Mouse (Mus musculus): ENCODE measurements around the gene Pced1a.
A peak's percentile ranks its signal among the peaks of the same experiment; 100 is the strongest.

The Pced1a gene

GRCm38 (mm10) chr2:130433152-130433551, 8.7 kb upstream of the Pced1a start:
- no peak for DNase-seq

GRCm38 (mm10) chr2:130432157-130432556, 7.7 kb upstream of the Pced1a start:
- no peak for DNase-seq

DNA sequence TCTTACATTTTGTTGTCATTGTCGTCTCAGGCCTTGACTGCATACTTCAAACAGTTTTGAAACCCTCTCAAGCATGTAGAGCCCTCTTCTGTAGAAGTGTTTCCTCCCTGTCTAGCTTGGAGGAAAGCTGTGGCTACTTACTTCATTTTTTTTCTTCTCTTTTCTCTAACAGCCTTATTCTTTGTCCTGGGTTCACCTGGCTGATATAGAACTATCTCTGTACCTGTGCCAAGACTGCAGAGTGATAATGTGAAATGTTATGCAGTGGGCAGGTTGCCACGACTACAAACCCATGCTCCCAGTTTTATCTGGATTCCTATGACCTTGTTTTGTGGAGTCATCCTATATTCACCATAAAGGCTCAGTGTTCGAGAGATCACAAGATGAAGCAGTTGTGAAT, 6.0 kb upstream of the Pced1a start:
- no peak for DNase-seq

GRCm38 (mm10) chr2:130429851-130430250, 5.3 kb upstream of the Pced1a start:
- DNase-seq: no peak

- DNase-seq: no peak
Measured at GRCm38 (mm10) chr2:130425112-130425511, 611 bp upstream of the Pced1a start.

DNA sequence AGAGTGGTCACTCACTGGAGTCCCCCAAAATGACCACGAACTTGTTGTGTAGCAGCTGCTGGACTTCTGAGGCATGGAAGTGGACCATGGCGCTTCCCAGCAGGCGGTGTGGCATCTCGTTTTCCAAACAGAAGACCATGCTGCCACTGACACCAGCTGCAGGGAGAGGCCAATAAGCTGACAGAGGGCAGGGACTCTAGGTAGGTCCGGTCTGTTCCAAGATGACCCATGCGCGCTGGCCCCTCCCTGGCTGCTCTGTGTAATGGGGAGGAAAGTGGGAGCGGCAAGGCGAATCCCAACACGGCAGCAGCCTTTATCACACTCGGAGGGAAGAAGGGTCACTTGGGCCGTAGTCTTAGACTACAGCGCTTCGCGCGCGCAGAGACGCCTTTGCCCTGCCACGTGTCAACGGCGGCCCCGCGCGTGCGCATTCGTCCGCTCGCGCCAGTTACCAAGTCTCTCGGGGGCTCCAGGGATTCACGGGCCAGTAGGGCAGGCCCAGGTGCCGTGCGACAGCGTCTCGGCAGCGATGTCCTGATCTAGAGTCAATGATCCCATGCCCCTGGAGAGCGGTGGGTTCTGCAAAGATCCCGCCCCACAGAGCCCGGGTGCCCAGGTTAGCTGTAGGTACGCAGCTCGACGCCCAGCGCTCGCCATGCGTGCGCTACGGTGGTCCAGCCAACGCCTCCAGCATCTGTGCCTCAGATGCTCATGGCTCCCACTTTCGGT, 940 bp downstream of the Pced1a start:
- peak; percentile 85 for DNase-seq

DNA sequence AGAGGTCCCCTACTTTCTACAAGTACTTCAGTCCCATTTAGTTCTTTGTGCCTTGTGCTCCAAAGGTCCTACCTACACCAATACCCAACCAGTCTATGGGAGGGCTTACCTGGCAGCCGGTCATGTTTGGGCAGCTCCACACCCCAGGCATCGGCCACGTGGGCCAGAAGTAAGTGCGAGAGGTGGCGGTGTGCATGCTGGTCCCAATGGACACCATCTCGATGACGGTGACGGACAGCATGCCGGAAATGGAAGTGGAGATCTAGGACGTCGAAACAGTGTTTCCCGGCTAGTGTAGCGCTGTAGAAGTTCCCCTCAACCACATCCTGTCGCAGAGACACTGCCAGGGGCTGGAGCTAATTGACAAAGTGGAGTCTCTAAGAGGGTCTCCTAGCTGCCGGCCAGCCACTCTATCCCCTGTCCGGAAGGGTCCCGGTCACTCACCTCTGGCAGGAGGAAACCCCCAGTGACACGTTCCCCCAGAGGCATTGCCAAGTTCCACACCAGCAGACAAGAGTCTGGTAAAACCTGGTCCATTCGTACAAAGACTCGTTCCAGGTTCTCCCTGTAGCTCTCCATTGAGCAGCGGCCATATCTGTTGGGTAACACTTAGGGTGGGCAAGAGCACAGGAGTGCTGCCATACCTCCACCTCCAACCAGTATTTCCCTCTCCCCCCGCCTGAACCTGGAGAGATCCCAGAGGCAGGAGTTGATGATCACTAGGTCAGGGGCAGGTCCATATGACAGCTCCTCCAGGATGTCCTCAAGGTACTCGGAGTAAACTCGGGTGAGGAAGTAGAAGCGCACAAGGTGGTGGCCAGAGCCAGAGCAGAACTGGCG, 2.5 kb downstream of the Pced1a start:
- DNase-seq: peak; percentile 52

DNA sequence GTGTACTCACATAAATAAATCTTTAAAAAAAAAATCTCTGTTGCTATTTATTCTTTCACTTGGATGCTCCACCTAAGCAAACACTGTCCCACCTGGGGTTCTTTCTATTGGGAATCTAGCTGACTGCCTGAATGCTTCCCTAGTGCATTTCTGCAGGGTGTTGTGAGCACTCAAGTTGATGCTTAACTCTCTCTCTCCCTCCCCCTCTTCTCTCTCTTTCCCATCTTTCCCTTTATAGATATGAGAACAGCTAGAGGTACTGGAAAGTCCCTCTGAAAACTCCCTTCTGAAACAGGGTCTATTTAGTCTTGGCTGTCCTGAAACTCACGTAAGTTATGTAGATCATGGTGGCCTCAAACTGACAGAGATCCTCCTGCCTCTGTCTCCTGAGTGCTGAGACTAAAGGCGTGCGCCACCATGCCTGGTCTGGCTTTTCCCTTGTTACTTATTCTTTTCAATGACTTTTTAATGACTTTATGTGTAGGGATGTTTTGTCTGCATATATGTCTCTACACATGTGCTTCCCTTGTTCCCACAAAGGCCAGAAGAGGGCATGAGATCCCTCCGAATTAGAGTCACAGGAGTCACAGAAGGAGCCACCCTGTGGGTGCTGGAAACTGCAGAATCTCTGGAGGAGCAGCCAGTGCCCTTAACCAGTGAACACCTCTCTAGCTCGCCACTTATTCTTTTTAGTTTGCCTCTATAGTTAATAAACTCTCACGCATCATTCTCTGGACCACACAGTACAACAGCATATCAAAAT, 10.2 kb downstream of the Pced1a start:
- DNase-seq: no peak

GRCm38 (mm10) chr2:130412775-130413174, 11.7 kb downstream of the Pced1a start:
- no peak for DNase-seq

DNA sequence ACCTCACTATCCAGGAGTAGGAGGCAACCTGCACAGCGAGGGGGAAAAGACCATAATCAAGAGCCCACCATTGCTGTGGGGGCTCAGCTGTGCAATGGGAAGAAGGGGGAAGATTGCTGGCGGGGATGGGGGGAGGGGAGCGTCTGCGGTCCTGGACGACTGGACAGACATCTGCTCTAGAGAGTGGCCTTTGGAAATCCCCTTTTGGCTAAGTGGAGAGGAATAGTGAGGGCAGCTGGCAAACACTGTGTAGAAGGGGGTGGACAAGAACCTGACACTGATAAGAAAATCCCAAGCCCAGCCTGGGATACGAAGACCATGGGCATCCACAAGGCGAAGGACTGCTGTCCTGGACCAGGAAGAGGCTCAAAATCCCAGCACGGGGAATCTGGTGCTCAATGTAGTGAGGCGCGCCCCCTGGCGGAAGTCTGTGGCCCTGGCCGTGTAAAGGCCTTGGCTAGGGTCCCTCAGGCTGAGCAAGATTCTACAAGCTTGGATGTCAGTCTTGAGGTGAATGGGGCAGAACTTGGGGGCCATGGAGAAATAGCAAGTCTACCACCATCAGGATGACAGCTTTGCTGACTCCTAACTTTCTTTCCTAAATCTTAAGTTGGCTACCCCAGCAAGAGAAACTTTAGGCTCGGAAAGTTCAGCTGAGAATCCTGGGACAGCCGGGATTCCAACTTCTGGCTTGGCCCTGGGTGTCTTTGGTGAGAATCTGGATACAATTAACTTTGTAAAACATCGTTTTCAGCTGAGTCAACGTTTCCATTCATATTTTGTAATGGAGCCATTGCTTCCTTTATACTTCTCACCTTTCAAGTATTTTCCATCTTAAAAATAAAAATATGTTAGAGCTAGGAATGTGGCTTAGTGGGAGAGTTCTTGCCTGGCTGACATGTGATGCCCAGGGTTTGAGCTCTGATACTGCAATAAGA, 12.7 kb downstream of the Pced1a start:
- DNase-seq: peak; percentile 73

DNA sequence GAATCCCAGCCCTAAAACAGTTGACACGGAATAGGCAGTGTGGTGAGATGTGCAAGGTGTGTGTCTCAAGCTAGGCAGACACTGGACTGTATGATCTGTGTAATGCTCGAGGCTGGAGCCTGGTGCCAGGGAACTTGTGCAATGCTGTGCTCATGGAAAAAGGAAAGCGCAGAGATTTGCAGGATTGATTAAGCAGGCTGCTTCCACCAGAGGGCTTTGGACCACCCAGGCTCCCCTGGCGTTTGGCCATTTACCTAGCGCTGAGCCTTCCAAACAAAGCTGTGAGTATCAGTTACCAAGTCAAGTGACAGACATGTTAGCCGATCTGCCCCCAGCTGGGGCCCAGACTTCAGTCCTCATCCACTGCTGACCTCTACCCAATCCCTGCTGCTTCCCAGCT, 16.3 kb downstream of the Pced1a start:
- no peak for DNase-seq

- no peak for DNase-seq
Measured at GRCm38 (mm10) chr2:130406178-130406577, 18.3 kb downstream of the Pced1a start, which contains the start of gene Tmem239. TSS of gene Tmem239 (plus strand) at chr2:130406478.

DNA sequence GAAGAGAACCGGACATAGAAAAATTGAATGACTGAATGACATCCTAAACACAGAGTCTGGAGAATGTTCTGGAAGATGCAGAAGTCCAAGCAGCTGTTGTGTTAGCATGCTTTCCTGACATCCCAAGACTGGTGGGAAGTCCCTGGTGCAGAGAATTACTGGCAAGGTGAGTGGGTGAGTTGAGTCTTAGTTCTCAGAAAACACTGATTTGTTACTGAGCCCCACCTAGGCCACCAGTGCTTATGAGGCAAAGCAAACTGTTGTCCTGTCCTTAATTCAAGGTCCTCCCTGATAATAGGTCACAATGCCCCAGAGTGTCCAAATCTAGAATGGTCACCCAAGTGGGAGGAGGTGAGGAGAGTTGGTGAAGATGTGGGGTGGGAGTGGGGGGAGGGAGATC, 19.6 kb downstream of the Pced1a start, which contains the start of the genes Gm28372 and 1700020A23Rik:
Gene Gm28372 (plus strand): TSS at position 301 of the 400 bp plus-strand sequence.
Gene 1700020A23Rik (plus strand): TSS at position 321 of the 400 bp plus-strand sequence.
- no peak for DNase-seq

DNA sequence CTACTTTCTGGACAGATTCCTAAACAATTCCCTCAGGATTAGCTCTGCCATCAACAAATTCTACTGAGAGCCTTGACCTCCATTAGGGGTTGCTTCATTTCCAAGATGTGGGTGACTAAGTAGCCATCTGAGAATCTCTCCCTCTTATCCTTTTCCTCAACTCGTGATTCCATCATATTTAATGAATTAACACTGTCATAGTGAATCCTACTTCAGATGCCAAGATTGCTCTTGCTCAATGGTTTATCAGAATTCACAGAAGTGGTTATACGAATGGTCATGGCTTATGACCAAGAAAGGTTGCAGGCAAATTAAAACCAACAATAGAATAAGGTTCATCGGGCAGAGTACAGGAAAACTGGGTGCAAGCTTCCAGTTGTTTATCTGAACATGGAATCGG, 22.6 kb downstream of the Pced1a start:
- DNase-seq: no peak

- no peak for DNase-seq
Measured at GRCm38 (mm10) chr2:130400046-130400445, 24.5 kb downstream of the Pced1a start.

- DNase-seq: no peak
Measured at GRCm38 (mm10) chr2:130398091-130398490, 26.4 kb downstream of the Pced1a start.

GRCm38 (mm10) chr2:130397186-130397985, 27.1 kb downstream of the Pced1a start, which contains the start of gene Cpxm1:
TSS of gene Cpxm1 (minus strand) at chr2:130397574.
- DNase-seq: peak; percentile 16

- DNase-seq: no peak
Measured at GRCm38 (mm10) chr2:130395696-130396095, 28.8 kb downstream of the Pced1a start.

DNA sequence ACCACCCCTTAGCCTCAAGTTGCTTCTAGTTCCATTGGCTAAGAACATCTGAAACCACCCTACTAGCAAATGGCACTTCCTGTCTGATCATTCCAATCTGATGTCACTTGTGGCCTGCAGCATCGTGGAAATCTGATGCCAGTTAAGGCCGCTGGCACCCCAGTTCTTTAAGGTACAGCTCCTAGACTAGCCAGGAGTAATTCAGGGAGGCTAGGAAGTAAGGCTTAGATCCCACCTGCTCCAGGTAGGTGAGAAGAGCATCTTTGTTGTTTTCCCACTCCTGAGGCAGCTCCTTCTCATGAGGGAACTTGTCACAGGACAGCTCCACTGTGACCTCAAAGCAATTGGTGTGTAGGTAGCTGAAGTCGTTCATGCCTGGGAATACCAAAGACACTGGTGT, 31.7 kb downstream of the Pced1a start:
- DNase-seq: no peak

DNA sequence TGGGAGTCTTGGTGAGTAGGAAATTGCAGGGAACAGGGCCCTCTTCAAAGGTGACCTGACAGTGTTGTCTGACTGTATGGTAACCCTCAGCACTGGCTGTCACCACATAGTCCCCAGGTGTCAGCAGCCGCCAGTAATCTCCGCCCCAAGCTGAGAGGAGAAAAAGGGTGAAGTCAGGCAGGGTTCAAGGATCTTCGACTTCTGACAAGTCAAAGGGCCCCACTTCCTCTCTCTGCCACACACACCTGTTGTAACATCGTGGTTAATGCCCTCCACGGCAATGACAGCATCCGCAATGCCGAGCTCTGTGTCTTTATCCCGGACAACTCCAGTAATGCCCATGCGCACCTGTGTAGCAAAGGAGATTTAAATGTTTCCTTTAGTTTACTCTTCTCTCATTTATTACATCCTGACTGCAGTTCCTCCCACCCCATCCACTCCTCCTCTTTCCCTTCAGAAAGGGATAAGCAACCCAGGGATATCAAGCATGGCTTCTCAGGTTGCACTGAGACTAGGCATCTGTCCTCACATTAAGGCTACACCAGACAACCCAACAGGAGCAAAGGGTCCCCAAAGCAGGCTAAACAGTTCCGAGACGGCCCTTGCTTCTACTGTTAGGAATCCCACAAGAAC, 33.4 kb downstream of the Pced1a start:
- DNase-seq: no peak

DNA sequence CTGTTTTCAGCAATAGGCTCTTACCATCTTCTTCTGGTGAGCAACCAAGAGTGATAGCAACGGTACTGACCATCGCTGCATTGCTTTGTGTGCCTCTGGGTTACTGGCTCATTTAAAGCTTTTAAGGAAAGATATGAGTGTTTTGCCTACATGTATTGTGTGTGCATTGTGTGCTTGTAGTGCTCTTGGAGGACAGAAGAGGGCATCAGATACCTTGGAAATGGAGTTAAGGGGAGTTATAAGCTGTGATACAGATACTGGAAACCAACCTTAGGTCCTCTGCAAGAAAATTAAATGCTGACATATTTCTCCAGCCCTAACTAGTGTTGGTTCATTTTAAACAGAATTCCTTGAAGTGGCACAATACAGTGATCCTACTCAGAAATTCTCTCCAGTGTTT, 35.7 kb downstream of the Pced1a start:
- no peak for DNase-seq
